Mouse (Mus musculus) testis, adult 2 months (tissue): ENCODE measurements around the gene Prss42.

Experiments used
- CTCF ChIP-seq: fragments of 200-500 bp; IDR thresholded peaks from 2 replicates; pipeline ENCODE4 v1.5.1; 2012; ENCODE audit warnings: low read depth, mild to moderate bottlenecking, inconsistent platforms, low read length, moderate library complexity; ENCODE audit not compliant: control insufficient read depth, insufficient read depth, insufficient replicate concordance
- POLR2A ChIP-seq: fragments of 200-500 bp; IDR thresholded peaks from 2 replicates; pipeline ENCODE4 v1.6.1; 2012; ENCODE audit warnings: low read depth, mild to moderate bottlenecking, inconsistent platforms, low read length, moderate library complexity; ENCODE audit not compliant: control insufficient read depth

GRCm38 (mm10) chr9:110774403-110775268 is 23.3 kb upstream of the Prss42 start:
- TF ChIP-seq CTCF (no peak), POLR2A (no peak)
